Mouse (Mus musculus): ENCODE measurements at regions not wholly inside any gene's neighbourhood (a gene's known extent, or its start where the extent isn't known, plus 50 kb on each side); places are given as distances from the start of the nearest gene placed in this dataset.

GRCm38 (mm10) chr14:58511571-58511985 lies 441.2 kb downstream of the Fgf9 start:
- ATAC-seq (ENCODE audit: low FRiP score) (no peak), DNase-seq (ENCODE audit: low spot score) (no peak)
- Histone ChIP-seq H3K27me3 (ENCODE audit: control insufficient read depth, insufficient read depth, low read length) (no peaks in the 10 kb centered on the region), H3K4me3 (replicated peaks; ENCODE audit: low read length) (no peak overlapping the region), H3K27ac (no peak overlapping the region), H3K4me1 (replicated peaks; ENCODE audit: control insufficient read depth, insufficient read depth, low read length) (no peaks in the 10 kb centered on the region), H3K36me3 (replicated peaks; ENCODE audit: control insufficient read depth, insufficient read depth) (no peaks in the 10 kb centered on the region), H3K4me2 (replicated peaks) (no peak overlapping the region), H3K9ac (no peak overlapping the region), H3K9me3 (ENCODE audit: control insufficient read depth, low read length) (no peaks in the 10 kb centered on the region)
- WGBS: 67% methylated on average over 4 of the region's 4 CpGs

- H3K9me3 ChIP-seq (ENCODE audit: control insufficient read depth, low read length): no peaks in the 10 kb centered on the region
- no peak overlapping the region for H3K4me2 ChIP-seq (replicated peaks)
- H3K4me3 ChIP-seq (replicated peaks; ENCODE audit: low read length): no peak overlapping the region
- no peak for ATAC-seq (ENCODE audit: low FRiP score)
- H3K4me1 ChIP-seq (replicated peaks; ENCODE audit: control insufficient read depth, insufficient read depth, low read length): no peaks in the 10 kb centered on the region
- no peaks in the 10 kb centered on the region for H3K27me3 ChIP-seq (ENCODE audit: control insufficient read depth, insufficient read depth, low read length)
- no peak overlapping the region for H3K27ac ChIP-seq
- H3K9ac ChIP-seq: no peak overlapping the region
- no peak for DNase-seq (ENCODE audit: low spot score)
- no peaks in the 10 kb centered on the region for H3K36me3 ChIP-seq (replicated peaks; ENCODE audit: control insufficient read depth, insufficient read depth)
- WGBS: 71% methylated on average over 4 of the region's 4 CpGs
Measured at GRCm38 (mm10) chr14:58510790-58511189, 440.4 kb downstream of the Fgf9 start.

GRCm38 (mm10) chr14:58509106-58509505 lies 438.8 kb downstream of the Fgf9 start:
- no peak overlapping the region for H3K4me2 ChIP-seq (replicated peaks)
- 47% methylated on average over 4 of the region's 4 CpGs for WGBS
- H3K27me3 ChIP-seq (ENCODE audit: control insufficient read depth, insufficient read depth, low read length): no peaks in the 10 kb centered on the region
- no peaks in the 10 kb centered on the region for H3K4me1 ChIP-seq (replicated peaks; ENCODE audit: control insufficient read depth, insufficient read depth, low read length)
- H3K4me3 ChIP-seq (replicated peaks; ENCODE audit: low read length): no peak overlapping the region
- ATAC-seq (ENCODE audit: low FRiP score): no peak
- H3K9me3 ChIP-seq (ENCODE audit: control insufficient read depth, low read length): no peaks in the 10 kb centered on the region
- DNase-seq (ENCODE audit: low spot score): no peak
- H3K27ac ChIP-seq: no peak overlapping the region
- H3K9ac ChIP-seq: no peak overlapping the region
- H3K36me3 ChIP-seq (replicated peaks; ENCODE audit: control insufficient read depth, insufficient read depth): no peaks in the 10 kb centered on the region

GRCm38 (mm10) chr14:58506490-58506889 lies 436.1 kb downstream of the Fgf9 start:
- Histone ChIP-seq H3K27ac (no peak overlapping the region), H3K4me3 (replicated peaks; ENCODE audit: low read length) (no peak overlapping the region), H3K4me2 (replicated peaks) (no peak overlapping the region), H3K36me3 (replicated peaks; ENCODE audit: control insufficient read depth, insufficient read depth) (no peaks in the 10 kb centered on the region), H3K27me3 (ENCODE audit: control insufficient read depth, insufficient read depth, low read length) (no peaks in the 10 kb centered on the region), H3K4me1 (replicated peaks; ENCODE audit: control insufficient read depth, insufficient read depth, low read length) (no peaks in the 10 kb centered on the region), H3K9ac (no peak overlapping the region), H3K9me3 (ENCODE audit: control insufficient read depth, low read length) (no peaks in the 10 kb centered on the region)
- ATAC-seq (ENCODE audit: low FRiP score) (no peak), DNase-seq (ENCODE audit: low spot score) (no peak)
- WGBS: 89% methylated on average over 3 of the region's 3 CpGs

GRCm38 (mm10) chr14:58505841-58506240 lies 435.5 kb downstream of the Fgf9 start:
- H3K9ac ChIP-seq: no peak overlapping the region
- no peaks in the 10 kb centered on the region for H3K36me3 ChIP-seq (replicated peaks; ENCODE audit: control insufficient read depth, insufficient read depth)
- no peaks in the 10 kb centered on the region for H3K4me1 ChIP-seq (replicated peaks; ENCODE audit: control insufficient read depth, insufficient read depth, low read length)
- no peak overlapping the region for H3K27ac ChIP-seq
- H3K27me3 ChIP-seq (ENCODE audit: control insufficient read depth, insufficient read depth, low read length): no peaks in the 10 kb centered on the region
- 0 out of 2 replicates have a peak, but pooled peaks cover 3% of the 10 kb centered on the region for H3K9me3 ChIP-seq (ENCODE audit: control insufficient read depth, low read length)
- ATAC-seq (ENCODE audit: low FRiP score) (no peak), DNase-seq (ENCODE audit: low spot score) (no peak)
- H3K4me3 ChIP-seq (replicated peaks; ENCODE audit: low read length): no peak overlapping the region
- no peak overlapping the region for H3K4me2 ChIP-seq (replicated peaks)

- WGBS: 94% methylated on average over 8 of the region's 8 CpGs
- no peak overlapping the region for H3K9ac ChIP-seq
- H3K4me2 ChIP-seq (replicated peaks): no peak overlapping the region
- H3K4me3 ChIP-seq (replicated peaks; ENCODE audit: low read length): no peak overlapping the region
- no peak overlapping the region for H3K27ac ChIP-seq
- H3K27me3 ChIP-seq (ENCODE audit: control insufficient read depth, insufficient read depth, low read length): no peaks in the 10 kb centered on the region
- H3K9me3 ChIP-seq (ENCODE audit: control insufficient read depth, low read length): 0 out of 2 replicates have a peak, but pooled peaks cover 3% of the 10 kb centered on the region
- no peak for ATAC-seq (ENCODE audit: low FRiP score)
- no peaks in the 10 kb centered on the region for H3K36me3 ChIP-seq (replicated peaks; ENCODE audit: control insufficient read depth, insufficient read depth)
- no peak for DNase-seq (ENCODE audit: low spot score)
- H3K4me1 ChIP-seq (replicated peaks; ENCODE audit: control insufficient read depth, insufficient read depth, low read length): no peaks in the 10 kb centered on the region
Measured at GRCm38 (mm10) chr14:58502890-58503289, 432.5 kb downstream of the Fgf9 start.

GRCm38 (mm10) chr14:58500014-58500413 lies 429.7 kb downstream of the Fgf9 start:
- no peak overlapping the region for H3K4me3 ChIP-seq (replicated peaks; ENCODE audit: low read length)
- ATAC-seq (ENCODE audit: low FRiP score) (peak; percentile 46; the same call in 1 of the 2 replicates), DNase-seq (ENCODE audit: low spot score) (peak; percentile 30)
- 3% methylated on average over 2 of the region's 2 CpGs for WGBS
- 0 out of 2 replicates have a peak, but pooled peaks cover 3% of the 10 kb centered on the region for H3K9me3 ChIP-seq (ENCODE audit: control insufficient read depth, low read length)
- H3K27ac ChIP-seq: no peak overlapping the region
- no peak overlapping the region for H3K4me2 ChIP-seq (replicated peaks)
- H3K36me3 ChIP-seq (replicated peaks; ENCODE audit: control insufficient read depth, insufficient read depth): no peaks in the 10 kb centered on the region
- no peaks in the 10 kb centered on the region for H3K4me1 ChIP-seq (replicated peaks; ENCODE audit: control insufficient read depth, insufficient read depth, low read length)
- H3K27me3 ChIP-seq (ENCODE audit: control insufficient read depth, insufficient read depth, low read length): no peaks in the 10 kb centered on the region
- no peak overlapping the region for H3K9ac ChIP-seq

GRCm38 (mm10) chr14:58499501-58499900 lies 429.2 kb downstream of the Fgf9 start:
- Histone ChIP-seq H3K36me3 (replicated peaks; ENCODE audit: control insufficient read depth, insufficient read depth) (no peaks in the 10 kb centered on the region), H3K27ac (no peak overlapping the region), H3K4me2 (replicated peaks) (no peak overlapping the region), H3K27me3 (ENCODE audit: control insufficient read depth, insufficient read depth, low read length) (no peaks in the 10 kb centered on the region), H3K9ac (no peak overlapping the region), H3K4me1 (replicated peaks; ENCODE audit: control insufficient read depth, insufficient read depth, low read length) (no peaks in the 10 kb centered on the region), H3K4me3 (replicated peaks; ENCODE audit: low read length) (no peak overlapping the region), H3K9me3 (ENCODE audit: control insufficient read depth, low read length) (0 out of 2 replicates have a peak, but pooled peaks cover 3% of the 10 kb centered on the region)
- DNase-seq (ENCODE audit: low spot score): no peak
- 19% methylated on average over 6 of the region's 6 CpGs for WGBS
- ATAC-seq (ENCODE audit: low FRiP score): no peak

GRCm38 (mm10) chr14:58499071-58499470 lies 428.7 kb downstream of the Fgf9 start:
- no peak overlapping the region for H3K4me3 ChIP-seq (replicated peaks; ENCODE audit: low read length)
- no peaks in the 10 kb centered on the region for H3K27me3 ChIP-seq (ENCODE audit: control insufficient read depth, insufficient read depth, low read length)
- no peaks in the 10 kb centered on the region for H3K4me1 ChIP-seq (replicated peaks; ENCODE audit: control insufficient read depth, insufficient read depth, low read length)
- WGBS: 88% methylated on average over 7 of the region's 7 CpGs
- H3K9me3 ChIP-seq (ENCODE audit: control insufficient read depth, low read length): 0 out of 2 replicates have a peak, but pooled peaks cover 3% of the 10 kb centered on the region
- H3K9ac ChIP-seq: no peak overlapping the region
- DNase-seq (ENCODE audit: low spot score): no peak
- no peaks in the 10 kb centered on the region for H3K36me3 ChIP-seq (replicated peaks; ENCODE audit: control insufficient read depth, insufficient read depth)
- no peak overlapping the region for H3K27ac ChIP-seq
- no peak for ATAC-seq (ENCODE audit: low FRiP score)
- no peak overlapping the region for H3K4me2 ChIP-seq (replicated peaks)

GRCm38 (mm10) chr14:58496902-58497301 lies 426.6 kb downstream of the Fgf9 start:
- 90% methylated on average over 3 of the region's 3 CpGs for WGBS
- no peak overlapping the region for H3K27ac ChIP-seq
- no peak overlapping the region for H3K4me2 ChIP-seq (replicated peaks)
- H3K9me3 ChIP-seq (ENCODE audit: control insufficient read depth, low read length): 0 out of 2 replicates have a peak, but pooled peaks cover 3% of the 10 kb centered on the region
- no peak for ATAC-seq (ENCODE audit: low FRiP score)
- H3K36me3 ChIP-seq (replicated peaks; ENCODE audit: control insufficient read depth, insufficient read depth): no peaks in the 10 kb centered on the region
- H3K4me1 ChIP-seq (replicated peaks; ENCODE audit: control insufficient read depth, insufficient read depth, low read length): no peaks in the 10 kb centered on the region
- no peak for DNase-seq (ENCODE audit: low spot score)
- no peak overlapping the region for H3K9ac ChIP-seq
- H3K27me3 ChIP-seq (ENCODE audit: control insufficient read depth, insufficient read depth, low read length): no peaks in the 10 kb centered on the region
- no peak overlapping the region for H3K4me3 ChIP-seq (replicated peaks; ENCODE audit: low read length)

Measured in hindbrain, embryonic 14.5 days (tissue).